Mouse (Mus musculus) layer of hippocampus, adult 9-10 months (tissue): Measurements from ENCODE around the gene Olfr212.
"Not testable (repeated sequence)": the region's sequence is repeated elsewhere in the genome, so short reads cannot be mapped to it uniquely, and the experiment has no call there.

Experiments
- DNase-seq: peaks from one replicate; pipeline ENCODE4 v3.0.0; 2022; ENCODE audit warnings: low spot score

Olfr212 gene

DNA sequence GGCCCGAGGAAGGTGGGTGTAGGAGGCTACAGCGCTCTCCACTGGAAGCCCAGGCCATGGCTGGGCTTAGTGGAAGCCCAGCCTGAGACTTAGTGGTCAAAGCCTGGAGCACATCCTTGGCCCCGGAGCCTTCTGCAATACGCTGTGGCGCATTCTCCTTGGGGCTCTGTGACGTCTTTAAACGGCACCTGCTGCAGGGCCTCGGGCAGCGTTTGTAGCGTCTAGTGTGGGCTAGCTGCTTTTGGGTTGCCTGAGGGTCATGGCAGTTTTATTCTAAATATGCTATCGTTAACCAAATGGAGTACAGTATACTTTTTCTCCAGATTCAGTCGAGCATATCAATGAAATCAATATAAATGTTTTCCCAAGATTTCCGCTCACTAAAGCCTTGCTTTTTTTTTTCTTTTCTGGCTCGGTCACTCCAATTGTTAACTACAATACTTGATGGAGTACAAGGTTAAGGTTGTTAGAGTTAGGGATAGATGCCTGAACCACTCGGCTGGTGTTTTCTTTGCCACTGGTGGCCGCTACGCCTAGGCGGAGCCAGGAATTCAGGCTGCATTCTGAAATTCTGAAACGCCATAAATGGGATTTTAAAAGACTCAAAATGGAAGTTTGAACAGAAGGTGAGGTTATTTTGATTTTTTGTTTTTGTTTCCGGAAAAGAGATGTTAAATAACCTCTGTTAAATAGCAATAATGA lies at the start of gene Olfr212:
Gene Olfr212, plus strand, starts transcription at position 215 of the 702 bp plus-strand sequence.
- DNase-seq: not testable (repeated sequence)

DNA sequence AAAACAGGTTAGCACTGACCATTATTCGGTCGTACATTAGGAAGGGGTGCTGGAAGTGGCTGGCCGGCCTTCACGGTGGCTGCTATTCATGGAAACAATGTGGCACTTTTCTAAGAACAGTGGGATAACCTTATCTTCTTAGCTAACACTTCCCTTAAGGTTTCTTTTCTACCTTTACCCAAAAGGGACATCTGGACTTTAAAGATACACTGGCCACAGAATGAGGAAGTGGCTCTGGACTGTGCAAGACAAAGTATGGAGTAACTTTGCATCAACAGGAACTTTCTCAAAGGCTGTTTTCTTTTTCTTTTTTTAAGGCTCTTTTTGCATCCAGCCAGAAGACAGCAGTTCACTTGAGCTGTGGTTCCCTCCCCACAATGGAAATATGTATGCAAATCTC lies 47.6 kb upstream of the Olfr212 start:
- no peak for DNase-seq

- no peak for DNase-seq
Observed at GRCm38 (mm10) chr6:116459232-116459631, 47.1 kb upstream of the Olfr212 start.

DNA sequence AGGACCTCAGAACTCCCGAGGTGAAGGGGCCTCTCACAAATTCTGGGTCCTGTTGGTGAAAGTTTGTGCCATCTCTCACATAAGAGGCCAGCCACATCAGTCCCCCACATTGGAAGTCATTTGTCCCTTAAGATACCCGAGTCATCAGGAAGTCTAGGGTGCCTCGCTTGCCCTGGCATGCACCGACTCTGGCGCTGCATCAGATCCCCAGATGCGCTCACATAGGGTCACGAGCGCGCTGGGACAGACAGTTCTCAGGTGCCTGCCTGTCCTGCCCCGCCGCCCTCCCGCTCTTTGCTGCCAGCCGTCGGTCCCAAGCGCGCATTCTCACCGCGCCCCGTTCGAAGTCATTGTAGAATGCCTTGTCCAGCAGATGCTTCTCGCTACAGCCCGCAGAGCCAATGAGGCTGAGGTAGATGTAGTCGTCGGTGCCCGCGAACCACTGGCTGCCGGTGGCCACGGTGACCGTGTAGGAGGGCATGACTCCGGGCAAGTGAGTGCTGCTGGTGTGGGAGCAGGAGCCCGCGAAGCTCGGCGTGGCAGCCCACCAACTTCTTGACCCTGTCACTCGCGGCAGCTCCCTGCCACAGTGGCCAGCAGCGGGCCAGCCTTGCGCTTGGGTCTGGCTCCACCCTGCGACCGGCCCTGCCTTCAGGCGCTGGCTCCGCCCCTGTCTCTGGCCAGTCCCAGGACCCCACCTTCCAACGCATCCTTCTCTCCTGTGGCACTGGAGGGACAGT lies 45.6 kb upstream of the Olfr212 start, which contains the start of gene Alox5:
Gene Alox5, minus strand, starts transcription at position 635 of the 740 bp plus-strand sequence.
- DNase-seq: no peak

GRCm38 (mm10) chr6:116468081-116468480 lies 38.2 kb upstream of the Olfr212 start:
- no peak for DNase-seq

DNA sequence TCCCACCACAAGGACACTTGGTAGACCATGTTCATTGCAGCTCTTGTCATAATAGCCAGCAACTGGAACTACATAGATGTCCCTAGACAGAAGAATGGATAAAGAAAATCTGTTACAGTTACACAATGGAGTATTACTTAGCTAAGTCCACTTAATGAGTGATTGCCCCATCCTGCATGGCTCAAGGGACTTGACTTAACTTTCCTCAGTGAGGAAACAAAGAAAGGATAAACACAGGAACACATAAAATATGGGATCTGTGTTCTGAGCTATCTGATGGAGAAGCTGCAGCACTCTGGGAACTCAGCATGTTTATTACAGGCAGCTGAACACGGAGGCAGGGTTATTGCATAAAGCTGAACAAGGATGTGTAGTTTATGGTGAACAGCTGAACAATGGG lies 21.2 kb upstream of the Olfr212 start:
- no peak for DNase-seq

DNA sequence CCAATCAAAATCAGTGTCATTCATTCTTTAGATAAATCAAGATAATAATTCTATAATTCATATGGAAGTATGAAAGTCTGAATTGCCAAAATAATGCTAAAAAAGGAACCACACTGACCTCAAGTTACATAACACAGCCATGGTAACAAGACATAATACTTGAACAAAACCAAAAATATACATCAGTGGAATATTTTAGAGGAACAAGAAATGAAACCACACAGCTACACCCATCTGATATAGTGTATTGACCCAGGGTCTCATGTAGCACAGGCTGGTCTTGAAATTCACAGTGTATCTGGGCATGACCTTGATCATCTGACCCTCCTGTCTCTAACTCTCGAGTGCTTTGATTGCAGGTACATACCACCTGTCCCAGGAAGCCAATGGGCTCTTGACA lies 19.5 kb upstream of the Olfr212 start:
- no peak for DNase-seq

DNA sequence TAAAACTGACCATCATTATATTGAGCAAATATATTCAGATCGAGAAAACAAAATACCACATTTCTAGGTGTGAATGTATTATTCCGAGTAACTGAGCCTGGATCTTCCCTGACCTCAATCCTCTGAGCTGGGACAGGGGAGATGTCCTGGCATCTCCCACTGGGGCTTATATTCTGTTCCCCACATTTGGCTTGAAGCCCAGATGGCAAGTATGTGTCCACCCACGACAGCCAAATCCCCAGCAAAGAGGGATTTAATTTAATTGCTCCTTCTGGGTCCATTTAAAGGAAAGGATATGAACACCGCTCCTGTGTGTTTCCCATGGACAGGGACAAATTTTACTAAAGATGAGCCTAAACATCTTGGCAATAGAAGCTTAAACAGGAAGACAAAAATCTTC lies 17.5 kb upstream of the Olfr212 start, which contains the start of gene Olfr211:
Gene Olfr211, plus strand, starts transcription at position 301 of the 400 bp plus-strand sequence.
- no peak for DNase-seq

- DNase-seq: no peak
Observed at GRCm38 (mm10) chr6:116493742-116494141, 12.6 kb upstream of the Olfr212 start.

GRCm38 (mm10) chr6:116495960-116496359 lies 10.4 kb upstream of the Olfr212 start:
- no peak for DNase-seq

DNA sequence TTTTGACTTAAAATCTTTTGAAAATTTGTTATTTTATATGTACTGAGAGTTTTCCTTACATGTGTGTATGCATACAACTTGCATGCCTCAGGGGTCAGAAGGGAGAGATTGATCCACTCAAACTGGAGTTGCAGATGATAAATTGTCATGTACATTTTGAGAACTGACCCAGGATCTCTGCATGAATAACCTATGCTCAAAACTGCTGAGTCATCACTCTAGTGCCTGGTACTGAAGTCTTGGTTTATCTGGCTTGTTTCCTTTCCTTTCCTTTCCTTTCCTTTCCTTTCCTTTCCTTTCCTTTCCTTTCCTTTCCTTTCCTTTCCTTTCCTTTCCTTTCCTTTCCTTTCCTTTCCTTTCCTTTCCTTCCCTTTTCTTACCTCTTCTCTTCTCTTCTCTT lies 8.5 kb downstream of the Olfr212 start:
- DNase-seq: no peak

DNA sequence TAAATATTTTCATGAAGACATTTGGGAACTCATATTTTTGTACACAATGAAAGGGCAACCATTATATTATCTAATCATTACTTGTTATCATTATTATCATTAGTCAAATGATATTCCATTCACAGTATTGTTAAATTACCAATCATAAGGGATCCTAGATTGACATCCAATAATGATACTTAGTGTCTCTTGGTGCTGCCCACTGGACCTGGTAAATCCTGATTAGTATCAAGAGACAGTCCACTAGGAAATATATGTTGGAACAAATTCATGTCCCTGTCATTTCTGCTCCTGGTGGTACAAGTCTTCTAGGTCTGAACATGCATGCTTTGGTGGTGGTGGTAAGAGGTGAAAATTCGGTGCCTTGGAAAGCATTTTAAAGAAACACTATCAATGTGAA lies 31.8 kb downstream of the Olfr212 start, which contains the start of gene Olfr213:
Gene Olfr213, plus strand, starts transcription at position 301 of the 400 bp plus-strand sequence.
- no peak for DNase-seq

DNA sequence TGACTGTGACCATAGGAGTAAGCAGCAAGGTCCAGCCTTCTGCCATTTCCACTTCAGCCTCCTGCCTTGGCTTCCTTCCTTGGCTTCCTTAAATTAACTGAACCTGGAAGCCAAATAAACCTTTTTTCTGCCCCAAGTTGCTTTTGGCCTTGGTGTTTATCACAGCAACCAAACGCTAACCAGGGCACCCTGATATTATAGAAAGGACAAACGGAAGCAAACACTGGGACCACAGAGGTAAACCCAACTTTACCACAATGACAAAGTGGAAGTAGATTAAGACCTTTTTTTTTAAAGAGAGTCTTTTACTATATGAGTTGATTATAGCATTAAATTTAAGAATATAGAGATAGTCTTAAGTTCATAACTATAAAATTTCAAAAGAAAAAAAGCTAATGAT lies 36.2 kb downstream of the Olfr212 start:
- DNase-seq: no peak

DNA sequence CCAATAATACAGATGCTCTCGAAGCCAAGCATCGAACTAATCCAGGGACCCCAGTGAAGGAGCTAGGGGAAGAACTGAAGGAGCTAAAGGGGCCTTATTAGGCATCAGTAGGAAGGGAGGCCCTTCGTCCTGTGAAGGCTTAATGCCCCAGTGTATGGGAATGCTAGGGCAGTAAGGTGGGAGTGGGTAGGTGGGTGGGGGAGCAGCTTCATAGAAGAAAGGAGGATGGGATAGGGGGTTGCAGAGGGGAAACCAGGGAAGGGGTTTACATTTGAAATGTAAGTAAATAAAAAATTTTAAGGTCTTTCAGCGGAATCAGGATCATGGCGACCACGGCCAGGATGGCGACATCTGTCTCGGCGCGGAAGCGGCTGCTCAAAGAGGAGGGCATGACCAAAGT lies 44.5 kb downstream of the Olfr212 start, which contains the start of gene Gm5580:
Gene Gm5580, plus strand, starts transcription at position 301 of the 400 bp plus-strand sequence.
- not testable (repeated sequence) for DNase-seq

DNA sequence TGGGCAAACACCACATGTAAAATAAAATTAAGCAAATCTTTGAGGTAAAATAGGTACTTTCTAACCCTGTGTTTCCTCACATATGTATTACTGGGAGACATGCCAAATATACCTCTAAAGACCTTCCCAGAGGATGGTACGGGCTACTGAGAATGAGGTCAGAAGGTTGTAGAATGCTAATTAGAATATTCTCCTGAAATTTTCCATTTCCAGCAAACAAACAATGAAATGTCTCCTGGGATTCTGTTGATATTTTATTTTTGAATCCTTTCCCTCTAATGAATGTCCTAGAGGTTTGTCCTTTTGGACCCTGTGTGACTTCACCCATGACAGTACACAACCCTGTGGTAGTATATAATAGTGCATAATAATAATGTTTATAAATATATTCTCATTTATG lies 47.6 kb downstream of the Olfr212 start, which contains the start of gene Olfr214:
Gene Olfr214, plus strand, starts transcription at position 301 of the 400 bp plus-strand sequence.
- DNase-seq: no peak

DNA sequence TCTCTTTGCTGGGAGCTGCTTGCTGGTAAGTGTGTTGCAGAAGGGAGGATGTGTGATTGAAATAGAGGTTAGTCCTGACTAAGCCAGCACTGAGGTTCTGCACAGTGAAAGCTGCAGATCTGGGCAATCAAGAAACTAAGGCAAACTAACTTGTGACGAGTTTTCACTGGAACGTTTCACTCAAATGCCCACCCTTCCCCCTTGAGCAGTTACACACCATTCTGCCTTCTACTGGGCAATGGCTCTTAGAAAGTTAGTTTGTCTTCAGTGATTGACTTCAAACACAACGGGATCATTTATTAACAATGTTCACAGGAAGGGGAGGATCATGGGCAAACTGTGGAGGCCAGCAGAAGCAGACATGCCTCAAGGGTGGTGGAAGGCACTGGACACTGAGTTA lies 48.6 kb downstream of the Olfr212 start:
- no peak for DNase-seq
